Mouse (Mus musculus) limb, embryonic 10.5 days (tissue): ENCODE data around the gene Prr12. TPM values are rescaled to one million over a fixed set of nuclear protein-coding genes. Genes with fewer than 3 reads are reported as not detected.

Experiments used
- DNase-seq: peaks from one replicate; pipeline ENCODE4 v3.0.0-alpha.2; 2017; ENCODE audit warnings: low spot score
- H3K27ac ChIP-seq: fragments of 300-500 bp; sonication (generic); 2 replicates; pipeline ENCODE4 v1.5.1; 2016; ENCODE audit warnings: mild to moderate bottlenecking
- H3K27me3 ChIP-seq: fragments of 300-500 bp; sonication (generic); 2 replicates; pipeline ENCODE4 v1.6.1; 2016; ENCODE audit warnings: low read depth, mild to moderate bottlenecking; ENCODE audit not compliant: poor library complexity, severe bottlenecking
- H3K36me3 ChIP-seq: fragments of 300-500 bp; sonication (generic); 2 replicates; pipeline ENCODE4 v1.6.1; 2016; ENCODE audit warnings: mild to moderate bottlenecking, moderate library complexity
- H3K4me1 ChIP-seq: fragments of 300-500 bp; sonication (generic); 2 replicates; pipeline ENCODE4 v1.6.1; 2016
- H3K4me3 ChIP-seq: fragments of 300-500 bp; sonication (generic); 2 replicates; pipeline ENCODE4 v1.5.1; 2016; ENCODE audit warnings: mild to moderate bottlenecking, moderate library complexity
- H3K9me3 ChIP-seq: fragments of 300-500 bp; sonication (generic); replicated peaks from 2 replicates; pipeline ENCODE4 v1.6.1; 2016; ENCODE audit warnings: mild to moderate bottlenecking
- WGBS: fragments of 180-500 bp; shearing (Covaris S2); methylation state at CpG from one replicate; pipeline ENCODE4 v1.1.7; 2016; 5-methylcytosine and 5-hydroxymethylcytosine counted together
- polyA plus RNA-seq: library from polyadenylated mRNA; unstranded; fragments of >200 nt; fragmentation: Nextera tagmentation; extraction: Ambion mirVana; gene quantifications from 2 replicates; pipeline ENCODE4 v1.2.1, GENCODE M21; 2016

The Prr12 gene
- polyA plus RNA-seq, 1 experiment from 2014 or later = 18.1 TPM

DNA sequence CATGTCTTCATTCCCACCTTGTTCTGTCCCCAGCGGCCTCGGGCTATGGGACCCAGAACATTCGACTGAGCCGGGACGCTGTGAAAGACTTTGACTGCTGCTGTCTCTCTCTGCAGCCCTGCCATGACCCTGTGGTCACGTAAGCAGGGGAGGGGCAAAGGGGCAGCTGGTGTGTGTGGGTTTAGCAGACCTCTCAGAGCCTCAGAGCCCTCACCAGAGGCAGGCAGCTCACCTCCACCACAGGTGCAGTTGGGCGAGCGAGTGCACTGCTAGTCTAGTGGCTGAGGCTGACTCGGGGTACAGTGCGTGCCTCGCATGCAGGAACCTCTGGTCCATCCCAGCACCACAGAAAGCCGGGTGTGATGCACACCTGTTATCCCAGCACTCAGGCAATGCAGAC, 21.3 kb upstream of the Prr12 start:
- Histone ChIP-seq H3K27ac (no peak overlapping the region), H3K36me3 (peaks cover 59% of the 10 kb centered on the region)
- WGBS = 91% methylated on average over 12 of the region's 12 CpGs

DNA sequence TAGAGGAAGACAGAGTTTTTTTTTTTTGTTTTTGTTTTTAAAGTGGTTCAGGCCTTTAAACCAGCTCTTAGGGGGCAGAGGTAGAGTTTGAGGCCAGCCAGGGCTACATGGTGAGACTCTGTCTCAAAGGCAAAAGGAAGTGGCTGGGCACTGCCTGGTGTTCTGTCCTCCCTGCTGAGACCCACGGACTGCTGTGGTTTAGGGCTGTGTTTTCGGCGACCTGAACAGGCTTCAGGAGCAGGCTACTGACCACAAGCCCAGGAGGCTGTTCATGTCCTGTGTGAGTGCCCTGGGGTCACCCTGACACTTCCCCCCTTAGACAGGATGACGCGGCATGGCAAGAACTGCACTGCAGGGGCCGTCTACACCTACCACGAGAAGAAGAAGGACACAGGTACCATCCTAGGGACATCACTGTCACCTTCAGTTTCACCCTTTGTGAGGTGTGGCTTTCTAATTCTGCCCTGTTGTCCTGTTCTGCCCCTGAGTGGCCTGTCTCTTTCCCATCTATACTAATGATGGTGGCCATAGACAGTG, 20.6 kb upstream of the Prr12 start:
- Histone ChIP-seq H3K27me3 (no peaks in the 10 kb centered on the region), H3K4me1 (no peaks in the 10 kb centered on the region; the same call in 1 of the 2 replicates), H3K4me3 (no peak overlapping the region), H3K36me3 (peaks cover 57% of the 10 kb centered on the region), H3K27ac (no peak overlapping the region), H3K9me3 (no peaks in the 10 kb centered on the region)
- WGBS = 80% methylated on average over 7 of the region's 7 CpGs
- no peak for DNase-seq

More for the DNA sequence above, 21.3 kb upstream of the Prr12 start:
- Histone ChIP-seq H3K27me3 (no peaks in the 10 kb centered on the region), H3K9me3 (no peaks in the 10 kb centered on the region), H3K4me3 (no peak overlapping the region), H3K4me1 (no peaks in the 10 kb centered on the region; the same call in 1 of the 2 replicates)
- DNase-seq = no peak

DNA sequence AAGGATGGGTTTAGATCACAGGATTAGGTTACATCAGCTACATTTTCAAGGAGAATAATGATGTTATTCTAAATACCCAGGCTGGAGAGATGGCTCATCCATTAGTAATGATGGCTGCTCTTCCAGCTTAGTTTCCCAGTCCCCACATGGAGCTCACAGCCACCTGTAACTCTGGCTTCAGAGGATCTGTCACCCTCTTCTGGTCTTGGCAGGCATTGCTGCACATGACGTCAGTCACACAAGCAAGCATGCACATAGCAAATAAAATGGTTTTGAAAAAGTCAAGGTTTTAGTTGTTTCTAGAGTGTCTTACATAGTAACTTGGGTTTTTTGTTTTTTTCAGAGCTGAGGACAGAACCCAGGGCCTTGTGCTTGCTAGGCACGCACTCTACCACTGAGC, 19.5 kb upstream of the Prr12 start:
- Histone ChIP-seq H3K27me3 (no peaks in the 10 kb centered on the region), H3K4me3 (no peak overlapping the region), H3K27ac (no peak overlapping the region), H3K36me3 (peaks cover 48% of the 10 kb centered on the region), H3K4me1 (no peaks in the 10 kb centered on the region; the same call in 1 of the 2 replicates), H3K9me3 (no peaks in the 10 kb centered on the region)
- 86% methylated on average over 2 of the region's 2 CpGs for WGBS
- DNase-seq = no peak

DNA sequence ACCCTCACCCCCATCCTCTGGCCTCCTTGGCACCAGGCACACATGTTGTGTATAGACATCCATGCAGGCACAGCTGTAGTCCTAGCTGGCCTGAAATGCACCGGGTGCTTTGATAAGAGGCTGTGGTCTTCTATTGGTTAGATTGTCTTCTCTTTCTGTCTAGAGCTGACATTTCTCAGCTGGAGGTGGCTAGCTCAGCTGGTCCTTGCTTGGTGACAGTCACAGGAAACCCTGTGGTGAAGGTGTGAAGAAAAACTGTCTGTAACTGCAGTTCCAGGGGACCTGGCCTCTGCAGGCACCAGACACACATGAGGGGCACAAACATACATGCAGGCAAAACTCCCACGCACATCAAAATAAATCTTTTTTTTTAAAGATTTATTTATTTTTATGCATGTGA, 17.0 kb upstream of the Prr12 start:
- WGBS = 95% methylated on average over 2 of the region's 2 CpGs
- H3K27me3 ChIP-seq = no peaks in the 10 kb centered on the region

DNA sequence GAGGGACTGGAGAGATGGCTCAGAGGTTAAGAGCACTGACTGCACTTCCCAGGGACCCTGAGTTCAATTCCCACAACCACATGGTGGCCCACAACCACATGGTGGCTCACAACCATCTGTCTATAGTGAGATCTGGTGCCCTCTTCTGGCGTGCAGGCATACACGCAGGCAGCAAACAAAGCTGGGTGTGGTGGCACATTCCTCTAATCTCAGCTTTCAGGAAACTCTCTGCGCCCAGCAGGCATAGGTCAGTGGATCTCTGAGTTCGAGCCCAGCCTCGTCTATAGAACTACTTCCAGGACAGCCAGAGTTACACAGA, 15.3 kb upstream of the Prr12 start:
- DNase-seq = peak; percentile 63
- 38% methylated on average over 5 of the region's 5 CpGs for WGBS
- no peak overlapping the region for H3K27ac ChIP-seq
- peaks cover 5% of the 10 kb centered on the region; the same call in 1 of the 2 replicates for H3K36me3 ChIP-seq
- H3K9me3 ChIP-seq = no peaks in the 10 kb centered on the region
- H3K27me3 ChIP-seq = no peaks in the 10 kb centered on the region
- no peak overlapping the region for H3K4me3 ChIP-seq
- H3K4me1 ChIP-seq = peaks cover 13% of the 10 kb centered on the region

More for the DNA sequence above, 17.0 kb upstream of the Prr12 start:
- Histone ChIP-seq H3K36me3 (peaks cover 22% of the 10 kb centered on the region), H3K4me1 (0 out of 2 replicates have a peak, but pooled peaks cover 2% of the 10 kb centered on the region), H3K27ac (no peak overlapping the region), H3K9me3 (no peaks in the 10 kb centered on the region), H3K4me3 (no peak overlapping the region)
- DNase-seq = no peak

DNA sequence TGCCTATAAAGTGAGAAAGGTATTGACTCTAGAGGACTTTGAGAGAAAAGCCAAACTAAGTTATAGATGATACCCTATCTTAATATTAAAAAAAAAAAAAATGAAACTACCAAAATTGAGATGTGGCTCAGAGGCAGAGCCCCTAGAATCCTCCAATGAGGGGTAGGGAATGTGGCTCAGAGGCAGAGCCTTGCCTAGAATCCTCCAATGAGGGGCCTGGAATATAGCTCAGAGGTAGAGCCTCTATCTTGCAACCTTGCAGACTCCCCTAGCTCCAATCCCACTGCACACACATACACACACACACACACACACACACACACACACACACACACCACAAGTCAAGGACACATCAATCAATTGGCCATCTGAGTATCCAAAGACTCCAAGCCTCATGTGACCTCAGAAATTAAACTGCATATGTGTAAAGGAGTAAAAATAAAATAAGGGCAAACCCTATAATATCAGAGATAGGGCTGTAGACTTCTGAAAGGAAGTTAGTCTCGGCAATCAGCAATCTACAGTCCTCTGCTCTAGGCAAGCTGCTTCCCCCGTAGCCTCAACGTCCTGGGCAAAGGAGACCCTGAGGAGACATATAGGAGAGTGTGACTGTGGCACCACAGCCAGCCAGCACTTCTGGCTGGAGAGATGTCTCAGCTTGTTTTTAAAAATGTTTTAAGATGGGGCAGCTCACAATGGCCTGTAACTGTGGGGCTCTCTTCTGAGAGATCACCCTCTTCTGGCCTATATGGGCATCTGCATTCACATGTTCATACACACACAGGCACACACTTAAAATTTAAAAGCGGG, 14.7 kb upstream of the Prr12 start:
- no peak overlapping the region for H3K4me3 ChIP-seq
- H3K27me3 ChIP-seq = no peaks in the 10 kb centered on the region
- peaks cover 13% of the 10 kb centered on the region for H3K4me1 ChIP-seq
- no peak overlapping the region for H3K27ac ChIP-seq
- no peaks in the 10 kb centered on the region for H3K9me3 ChIP-seq
- H3K36me3 ChIP-seq = 0 out of 2 replicates have a peak, but pooled peaks cover 2% of the 10 kb centered on the region
- WGBS = 76% methylated on average over 4 of the region's 4 CpGs
- DNase-seq = no peak

DNA sequence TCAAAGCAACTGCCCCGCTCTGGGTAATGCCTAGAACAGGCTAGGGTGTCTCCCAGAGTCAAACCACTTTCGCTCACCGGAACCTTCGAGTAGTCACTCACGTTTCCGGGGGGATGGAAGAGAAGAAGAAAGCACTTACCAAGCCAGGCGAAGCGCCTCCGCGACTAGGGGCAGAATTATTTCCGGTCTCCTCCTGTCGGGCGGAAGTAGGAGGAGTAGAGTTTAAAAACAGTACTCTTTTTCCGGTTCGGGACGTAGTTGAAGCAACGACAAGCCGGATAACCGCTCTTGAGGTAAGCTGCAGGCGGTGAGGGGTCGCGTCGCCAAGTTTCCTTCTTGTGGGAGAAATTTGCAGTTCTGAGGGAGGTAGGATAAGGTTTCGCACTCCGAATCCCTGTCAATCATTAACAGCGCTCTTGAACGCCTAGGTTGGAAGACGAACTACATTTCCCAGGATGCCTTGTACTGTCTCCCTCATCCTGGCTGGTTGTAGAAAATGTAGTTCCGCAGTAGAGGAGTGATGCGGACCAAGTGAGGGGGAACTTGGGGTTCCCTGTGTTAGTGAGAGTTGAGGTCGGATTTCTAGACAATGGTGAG, 9.7 kb upstream of the Prr12 start, which contains the start of the genes Nosip and Prrg2:
Nosip (plus strand) TSS at position 191 of the 597 bp plus-strand sequence.
Prrg2 (minus strand) TSS at position 439 of the 597 bp plus-strand sequence.
- no peaks in the 10 kb centered on the region for H3K9me3 ChIP-seq
- no peaks in the 10 kb centered on the region for H3K27me3 ChIP-seq
- H3K36me3 ChIP-seq = 0 out of 2 replicates have a peak, but pooled peaks cover 5% of the 10 kb centered on the region
- H3K4me1 ChIP-seq = peaks cover 47% of the 10 kb centered on the region
- peak; percentile 95 for DNase-seq
- H3K4me3 ChIP-seq = peak within 1 kb of the TSS; percentile 70
- peak within 1 kb of the TSS; percentile 89 for H3K27ac ChIP-seq
- WGBS = 0% methylated on average over 31 of the region's 31 CpGs

DNA sequence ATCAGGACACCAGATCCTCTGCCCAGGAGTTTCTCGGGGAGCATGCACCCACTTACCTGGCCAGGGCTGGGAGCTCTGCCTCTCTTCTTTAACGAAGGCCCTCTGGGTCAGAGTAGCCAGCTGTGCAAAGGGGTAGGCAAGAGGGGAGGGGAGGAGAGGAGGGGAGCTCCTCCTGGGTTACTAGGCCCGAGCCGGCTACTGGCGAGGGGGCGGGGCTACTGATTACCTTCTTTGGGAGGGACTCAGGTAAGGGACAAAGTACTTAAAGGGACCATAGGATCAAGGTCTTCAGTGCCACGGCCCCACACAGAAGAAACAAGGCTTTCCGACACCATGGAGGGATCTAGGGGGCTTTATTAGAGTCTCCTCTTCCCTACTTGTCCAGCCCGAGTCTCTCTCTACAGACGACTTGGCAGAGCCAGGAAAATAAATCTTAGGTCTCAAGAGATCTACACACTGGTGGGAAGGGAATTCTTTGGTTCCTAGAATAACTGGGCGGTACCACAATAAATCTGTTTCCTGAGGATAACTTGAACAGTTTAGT, 8.9 kb upstream of the Prr12 start:
- Histone ChIP-seq H3K27ac (peak overlapping the region; percentile 89), H3K4me1 (peaks cover 47% of the 10 kb centered on the region), H3K4me3 (peak overlapping the region; percentile 70), H3K27me3 (no peaks in the 10 kb centered on the region), H3K9me3 (no peaks in the 10 kb centered on the region), H3K36me3 (0 out of 2 replicates have a peak, but pooled peaks cover 5% of the 10 kb centered on the region)
- WGBS = 18% methylated on average over 11 of the region's 11 CpGs
- DNase-seq = no peak

DNA sequence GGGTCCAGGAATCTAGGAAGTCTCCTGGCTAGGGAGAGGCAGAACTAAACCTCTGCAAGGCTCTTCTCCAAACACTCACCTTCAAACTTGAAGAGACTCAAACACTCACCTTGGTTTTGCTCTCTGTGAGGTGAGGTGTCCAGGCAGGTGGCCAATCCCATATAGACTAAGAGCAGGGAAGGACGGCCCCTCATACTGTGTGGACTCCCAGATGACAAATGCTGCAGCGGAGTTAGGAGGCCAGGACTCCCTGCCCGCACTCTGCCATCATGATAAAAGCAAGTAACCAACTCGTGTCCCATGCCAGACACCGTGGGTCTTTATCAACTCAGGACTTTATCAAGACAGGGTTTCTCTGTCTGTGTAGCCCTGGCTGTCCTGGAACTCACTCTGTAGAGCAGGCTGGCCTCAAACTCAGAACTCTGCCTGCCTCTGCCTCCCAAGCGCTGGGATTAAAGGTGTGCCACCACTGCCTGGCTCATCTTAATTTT, 8.0 kb upstream of the Prr12 start:
- peaks cover 47% of the 10 kb centered on the region for H3K4me1 ChIP-seq
- H3K27me3 ChIP-seq = no peaks in the 10 kb centered on the region
- H3K36me3 ChIP-seq = 0 out of 2 replicates have a peak, but pooled peaks cover 5% of the 10 kb centered on the region
- H3K27ac ChIP-seq = peak overlapping the region; percentile 74; the same call in 1 of the 2 replicates
- no peaks in the 10 kb centered on the region for H3K9me3 ChIP-seq
- 91% methylated on average over 6 of the region's 6 CpGs for WGBS
- H3K4me3 ChIP-seq = peak overlapping the region; percentile 16; the same call in 1 of the 2 replicates
- no peak for DNase-seq

DNA sequence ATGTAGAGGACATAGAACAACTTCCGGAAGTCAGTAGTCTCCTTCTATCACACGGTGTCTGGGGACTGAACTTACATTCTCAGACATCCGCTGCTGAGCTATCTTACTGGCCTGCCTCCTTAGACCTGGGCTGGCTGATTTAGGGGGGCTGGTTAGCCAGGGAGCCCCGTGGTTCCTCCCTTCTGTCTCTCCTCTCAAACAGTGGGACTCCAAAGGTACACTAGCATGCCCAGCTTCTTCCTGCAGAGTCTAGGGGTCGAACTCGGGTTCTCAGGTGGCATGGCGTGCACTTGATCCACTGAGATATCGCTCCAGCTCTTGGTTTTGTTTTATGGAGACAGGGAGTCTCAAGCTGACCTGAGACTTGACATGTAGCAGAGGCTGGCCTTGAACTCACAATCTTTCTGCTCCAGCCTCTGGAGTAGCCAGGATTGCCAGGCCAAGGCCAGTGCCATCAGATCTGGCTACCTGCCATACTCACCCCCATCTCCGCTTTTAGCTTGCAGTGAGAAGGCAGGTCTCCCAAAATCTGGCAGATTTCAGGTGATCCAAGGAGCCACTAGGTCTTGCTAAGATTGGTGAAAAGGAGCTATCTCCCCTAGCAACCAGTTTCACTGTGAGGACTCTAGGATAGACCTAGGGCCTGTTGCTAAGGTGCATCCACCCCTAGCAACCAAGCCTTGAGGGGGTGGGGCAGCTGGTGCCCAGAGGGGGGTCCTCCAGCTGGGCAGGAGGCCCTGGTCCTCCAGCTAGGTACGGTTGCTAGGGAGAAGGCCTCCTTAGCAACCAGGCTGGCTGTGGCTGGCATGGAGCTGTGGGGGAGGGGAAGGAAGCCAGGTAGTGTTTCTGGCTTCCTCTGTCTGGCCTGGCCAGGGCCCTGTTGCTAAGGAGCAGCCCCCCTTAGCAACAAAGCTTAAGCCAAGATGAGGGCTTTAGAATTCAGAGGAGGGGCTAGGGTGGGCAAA, 6.2 kb upstream of the Prr12 start:
- Histone ChIP-seq H3K9me3 (no peaks in the 10 kb centered on the region), H3K27me3 (no peaks in the 10 kb centered on the region), H3K4me3 (peak overlapping the region; percentile 14; the same call in 1 of the 2 replicates), H3K36me3 (0 out of 2 replicates have a peak, but pooled peaks cover 5% of the 10 kb centered on the region), H3K4me1 (peaks cover 54% of the 10 kb centered on the region), H3K27ac (peak overlapping the region; percentile 74)
- WGBS = 76% methylated on average over 10 of the region's 10 CpGs
- peak; percentile 54 for DNase-seq

DNA sequence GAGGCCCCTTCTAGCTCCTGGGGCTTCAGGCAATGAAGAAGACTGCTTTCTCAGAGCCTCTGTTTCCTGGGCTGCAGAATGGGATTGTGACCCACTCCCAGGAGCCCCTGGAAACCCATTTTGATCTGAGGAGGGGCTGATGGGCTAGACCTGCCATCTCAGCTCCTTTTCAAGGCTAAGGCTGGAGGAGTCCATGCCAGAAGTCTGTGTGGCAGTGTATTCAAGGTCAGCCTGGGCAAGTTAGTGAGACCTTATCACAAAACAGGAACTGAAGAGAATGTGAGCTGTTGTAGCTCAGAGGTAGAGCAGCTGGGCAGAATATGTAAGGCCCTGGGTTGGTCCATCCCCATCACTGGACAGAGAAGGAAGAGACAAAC, 4.3 kb upstream of the Prr12 start:
- no peak overlapping the region for H3K4me3 ChIP-seq
- 0 out of 2 replicates have a peak, but pooled peaks cover 5% of the 10 kb centered on the region for H3K36me3 ChIP-seq
- no peak for DNase-seq
- H3K27me3 ChIP-seq = no peaks in the 10 kb centered on the region
- no peak overlapping the region for H3K27ac ChIP-seq
- no peaks in the 10 kb centered on the region for H3K9me3 ChIP-seq
- H3K4me1 ChIP-seq = peaks cover 53% of the 10 kb centered on the region
